Mouse (Mus musculus) T-helper 17 cell (primary cell): Measurements from ENCODE around the gene Pus7l.
"Not testable (repeated sequence)": the region's sequence is repeated elsewhere in the genome, so short reads cannot be mapped to it uniquely, and the experiment has no call there.

Experiments used
- in situ Hi-C, 2 experiments: fragments of 300-600 bp; cut with MboI, MseI; formaldehyde crosslinking; loops; 1 replicate in 1 of 2; 2 replicates in 1 of 2; pipeline ENCODE4 v1.15.1; 2025; ENCODE audit warnings: high pct_unique_total_duplicates in 2 of 2

Pus7l gene

DNA sequence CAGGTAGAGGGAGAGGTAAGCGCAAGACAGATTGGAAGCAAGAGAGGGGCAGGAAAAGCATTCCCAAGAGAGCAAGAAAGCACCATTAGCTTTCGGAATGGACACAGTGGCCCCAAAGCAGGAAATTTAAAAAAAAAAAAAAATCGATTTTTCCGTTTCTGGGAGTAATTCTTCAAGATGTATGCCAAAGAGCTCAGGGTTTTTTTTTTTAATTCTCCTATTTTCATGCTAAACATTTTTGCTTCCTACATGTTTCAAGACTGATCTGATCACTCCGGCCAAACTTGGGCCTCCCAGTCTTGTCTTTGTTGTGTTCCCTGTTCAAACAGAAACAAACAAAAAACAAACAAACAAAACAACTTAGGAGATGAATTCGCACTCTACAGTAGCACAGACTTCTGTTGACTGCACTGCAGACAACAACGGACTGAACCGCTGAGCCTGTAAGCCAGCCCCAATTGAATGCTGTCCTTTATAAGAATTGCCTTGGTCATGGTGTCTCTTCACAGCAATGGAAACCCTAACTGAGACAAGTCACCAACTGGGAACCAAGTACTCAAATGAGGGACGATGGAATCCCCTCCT is 797 bp upstream of the Pus7l start:
- in situ Hi-C loops = loop anchor here in 1 of 2 experiments (10.0 kb wide), 1 partner anchor 1149 kb away; the partner anchor contains the start of genes Pphln1 and Zcrb1

- in situ Hi-C loops = loop anchor here in 1 of 2 experiments (10.0 kb wide), 1 partner anchor 1148 kb away; the partner anchor contains the start of genes Pphln1 and Zcrb1
These were observed 559 bp downstream of the Pus7l start for GRCm38 (mm10) chr15:94542567-94543408.

GRCm38 (mm10) chr15:94539296-94539695 is 4.1 kb downstream of the Pus7l start:
- in situ Hi-C loops = loop anchor here in 1 of 2 experiments (10.0 kb wide), 1 partner anchor 126 kb away; no protein-coding TSS in a partner anchor

DNA sequence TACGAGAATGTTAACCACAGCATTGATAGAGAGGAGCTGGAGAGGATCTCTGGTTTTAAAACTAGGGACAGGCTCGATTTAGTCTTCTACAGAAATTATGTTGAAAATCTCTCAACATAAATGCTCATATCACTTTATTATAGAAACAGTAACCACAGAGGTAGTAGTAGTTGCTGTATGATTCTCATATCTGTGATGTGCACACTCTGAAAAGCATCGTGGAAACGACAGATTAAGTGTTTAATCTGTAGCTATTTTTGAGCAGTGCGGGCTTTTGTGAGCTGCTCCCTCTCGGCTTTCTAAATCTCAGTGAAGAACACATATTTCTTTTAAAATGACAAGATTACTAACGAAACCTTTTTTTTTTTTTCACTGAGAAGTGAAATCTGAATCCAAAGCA is 7.8 kb downstream of the Pus7l start:
- in situ Hi-C loops = loop anchor here in 1 of 2 experiments (10.0 kb wide), 1 partner anchor 129 kb away; no protein-coding TSS in a partner anchor

DNA sequence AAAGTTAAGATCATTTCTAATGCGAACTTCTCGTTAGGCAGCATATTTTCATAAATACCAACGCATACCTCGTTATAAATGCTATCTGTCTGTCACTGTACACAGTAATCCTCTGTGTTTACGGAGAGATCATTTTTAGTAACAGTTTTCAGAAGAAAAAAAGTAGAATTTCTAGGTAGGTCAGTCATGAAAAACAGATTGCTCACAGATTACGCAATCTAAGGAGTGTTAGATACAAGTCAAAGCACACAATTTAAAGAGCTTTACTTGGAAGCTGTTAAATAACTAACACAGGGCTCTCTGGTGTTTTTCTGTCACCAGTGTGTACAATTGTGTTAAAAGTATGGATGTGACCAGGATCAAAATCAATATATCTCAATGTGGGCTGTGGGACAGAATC is 10.4 kb downstream of the Pus7l start:
- in situ Hi-C loops = loop anchor here in 1 of 2 experiments (5.0 to 10.0 kb wide), 2 partner anchors 132 to 456 kb away; no protein-coding TSS in a partner anchor

GRCm38 (mm10) chr15:94532306-94532705 is 11.0 kb downstream of the Pus7l start:
- in situ Hi-C loops = loop anchor here in 1 of 2 experiments (5.0 to 10.0 kb wide), 2 partner anchors 132 to 455 kb away; no protein-coding TSS in a partner anchor

DNA sequence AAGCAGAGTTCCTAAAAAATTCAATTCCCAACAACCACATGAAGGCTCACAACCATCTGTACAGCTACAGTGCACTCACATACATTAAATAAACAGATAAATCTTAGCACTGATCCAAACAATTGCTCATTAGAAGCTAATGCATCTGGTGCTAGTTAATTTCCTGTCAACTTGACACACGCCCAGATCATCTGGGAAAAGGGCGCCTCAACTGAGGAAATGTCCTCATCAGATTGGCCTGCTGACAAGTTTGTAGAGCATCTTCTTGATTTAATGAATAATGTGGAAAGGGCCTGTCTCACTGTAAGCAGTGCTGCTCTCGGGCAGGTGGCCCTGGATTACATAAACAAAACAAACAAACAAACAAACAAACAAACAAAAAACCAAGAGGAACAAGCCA is 12.8 kb downstream of the Pus7l start:
- in situ Hi-C loops = loop anchor here in 1 of 2 experiments (5.0 to 10.0 kb wide), 2 partner anchors 134 to 453 kb away; no protein-coding TSS in a partner anchor

DNA sequence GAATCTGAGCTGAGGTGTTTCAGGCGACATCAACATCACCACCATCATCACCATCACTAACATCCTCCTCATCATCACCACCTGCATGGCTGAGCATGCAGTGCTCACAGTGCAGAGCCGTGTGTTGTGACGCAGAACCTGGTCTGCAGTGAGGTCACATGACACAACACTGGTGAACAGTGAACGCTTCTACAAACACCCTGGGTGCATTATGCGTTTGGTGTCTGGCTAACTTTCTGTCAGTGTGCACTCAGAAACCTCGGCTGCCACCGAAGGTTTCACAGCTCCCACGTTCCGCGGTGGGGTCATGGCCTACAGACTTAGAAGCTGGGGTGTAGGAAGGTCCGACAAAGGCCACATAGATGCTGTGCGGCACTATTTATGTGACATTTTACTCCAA is 18.4 kb downstream of the Pus7l start:
- in situ Hi-C loops = loop anchor here (5.0 to 10.0 kb wide), 2 partner anchors 258 to 260 kb away; no protein-coding TSS in a partner anchor

DNA sequence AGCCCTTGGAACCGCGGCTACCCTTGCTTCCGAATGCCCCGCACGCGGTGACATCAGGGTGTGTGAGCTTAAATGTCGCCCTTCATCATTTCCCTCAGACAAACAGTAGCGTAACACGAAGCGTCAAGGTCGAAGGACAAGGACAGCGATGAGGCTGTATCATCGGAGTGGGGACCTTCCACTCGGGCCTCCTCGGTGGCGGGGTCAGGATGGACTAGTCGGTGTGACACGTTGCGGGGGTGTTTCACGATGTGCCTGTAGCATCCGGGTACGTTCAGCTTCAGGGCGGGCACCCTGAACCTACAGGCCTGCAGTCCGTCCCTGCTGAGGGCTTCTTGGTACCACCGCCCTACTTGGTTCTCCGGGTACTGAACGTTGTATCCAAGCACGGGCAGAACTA is 20.1 kb downstream of the Pus7l start:
- in situ Hi-C loops = loop anchor here in 1 of 2 experiments (10.0 kb wide), 1 partner anchor 258 kb away; no protein-coding TSS in a partner anchor

DNA sequence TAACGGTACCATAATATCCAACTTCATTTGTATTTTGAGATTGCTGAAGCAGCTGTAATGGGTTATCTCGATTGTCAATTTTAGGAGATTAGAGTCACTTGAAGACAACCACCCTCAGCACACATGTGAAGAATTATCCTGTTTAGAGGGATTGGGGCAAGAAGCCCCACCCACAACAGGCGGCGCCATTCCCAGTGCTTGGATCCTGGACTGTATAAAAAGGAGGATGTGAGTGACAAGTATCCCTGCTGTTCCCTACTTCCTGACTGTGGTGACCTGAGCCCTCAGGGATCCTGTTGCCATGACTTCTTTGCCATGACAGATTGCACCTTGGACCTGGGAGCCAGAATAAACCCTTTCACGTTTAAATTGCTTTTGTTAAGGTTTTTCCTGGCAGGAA is 22.4 kb downstream of the Pus7l start:
- in situ Hi-C loops = loop anchor here in 1 of 2 experiments (10.0 kb wide), 1 partner anchor 256 kb away; no protein-coding TSS in a partner anchor

DNA sequence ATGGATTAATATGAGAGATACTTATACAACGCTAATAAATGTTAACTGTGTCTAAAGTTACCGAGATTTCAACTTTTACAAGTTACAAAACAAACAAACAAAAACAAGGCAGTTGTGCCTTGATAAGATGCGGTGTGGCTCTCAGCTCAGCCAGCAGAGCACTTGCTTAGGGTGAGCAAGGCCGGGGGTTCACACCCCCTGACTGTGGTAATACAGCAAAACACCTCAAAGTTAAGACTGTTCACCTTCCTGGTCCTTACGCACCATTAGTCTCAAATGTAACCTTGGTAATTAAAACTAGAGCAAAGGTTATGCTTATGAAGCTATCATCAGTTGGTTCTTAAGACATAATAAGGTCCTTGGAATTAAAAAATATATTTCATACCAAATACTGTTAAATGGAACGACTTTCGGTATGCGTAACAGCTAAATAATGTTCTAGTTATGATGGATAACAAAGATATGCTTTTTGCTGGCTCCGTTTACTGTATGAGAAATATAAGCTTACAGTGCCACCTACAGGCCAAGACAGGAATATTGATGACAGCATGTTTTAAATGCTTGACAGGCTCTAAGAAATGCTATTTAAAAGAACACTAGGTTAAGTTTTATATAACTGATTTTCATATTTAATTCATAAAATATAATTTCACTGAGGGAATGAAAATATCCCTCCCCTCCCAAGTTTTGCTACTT is 23.0 kb downstream of the Pus7l start:
- in situ Hi-C loops = loop anchor here in 1 of 2 experiments (10.0 kb wide), 1 partner anchor 256 kb away; no protein-coding TSS in a partner anchor

DNA sequence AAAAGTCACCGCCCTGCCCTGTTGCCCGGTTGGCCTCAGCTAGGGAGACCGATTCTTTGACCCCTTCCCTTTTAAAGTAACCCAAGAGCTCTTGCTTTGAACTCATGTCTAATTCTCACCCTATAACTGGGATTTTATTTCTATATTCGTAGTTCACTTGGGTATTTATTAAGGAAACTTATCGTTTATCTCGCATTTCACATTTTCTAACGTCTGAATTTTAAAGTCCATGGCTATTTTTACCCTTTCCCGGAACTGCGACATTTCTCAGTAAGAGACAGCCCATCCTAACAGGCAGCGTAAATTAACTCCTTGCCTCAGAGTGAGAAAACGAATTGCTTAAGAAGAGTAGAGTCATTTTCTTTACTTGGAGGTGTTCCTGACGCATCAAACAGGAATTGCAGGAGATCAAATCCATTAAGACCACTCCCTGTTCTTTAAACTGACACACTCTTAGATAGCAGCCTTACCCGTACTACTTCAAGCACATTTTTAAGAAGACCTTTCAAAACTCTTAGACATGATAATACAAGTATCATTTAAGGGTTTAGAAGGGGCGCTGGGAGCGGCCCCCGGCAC is 25.3 kb downstream of the Pus7l start:
- in situ Hi-C loops = no loop called here

DNA sequence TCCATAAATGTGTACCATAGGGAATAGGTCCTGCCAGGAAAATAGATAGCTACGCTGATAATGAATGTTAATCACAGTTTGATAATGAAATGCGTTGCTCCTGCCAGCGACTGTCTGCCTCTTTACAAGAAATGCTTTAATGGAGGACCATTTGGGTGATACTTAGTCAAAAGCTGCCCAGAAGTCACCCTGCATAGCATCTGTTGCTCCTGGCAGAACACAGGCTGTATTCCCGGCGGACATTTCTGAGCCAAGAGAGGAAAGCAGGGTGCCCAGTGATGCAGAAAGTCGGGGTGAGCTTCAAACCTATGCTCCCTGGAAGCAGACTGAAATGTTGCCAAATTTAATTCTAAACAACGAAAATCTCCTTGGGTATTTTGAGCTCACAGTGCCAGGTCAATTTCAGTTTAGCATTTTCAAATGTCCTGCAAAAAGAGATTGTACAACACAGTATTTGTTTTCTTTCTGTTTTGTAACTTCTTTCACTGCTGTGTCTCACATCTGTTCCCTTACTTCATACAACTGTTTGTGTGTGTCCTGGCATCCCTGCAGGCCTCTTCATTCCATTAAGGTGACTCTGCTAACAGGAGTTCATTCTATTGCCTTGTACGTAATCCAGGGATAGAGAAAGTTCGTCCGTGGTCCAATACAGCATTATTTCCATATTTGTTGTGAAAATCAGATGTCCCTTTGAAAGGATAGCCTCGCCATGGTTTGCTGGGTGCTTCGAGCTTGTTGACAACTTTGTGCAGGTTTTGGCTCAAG is 39.7 kb downstream of the Pus7l start:
- in situ Hi-C loops = no loop called here

- in situ Hi-C loops = loop anchor here in 1 of 2 experiments (5.0 kb wide), 1 partner anchor 102 kb away; no protein-coding TSS in a partner anchor
These were observed 44.1 kb downstream of the Pus7l start for GRCm38 (mm10) chr15:94499260-94499659.

DNA sequence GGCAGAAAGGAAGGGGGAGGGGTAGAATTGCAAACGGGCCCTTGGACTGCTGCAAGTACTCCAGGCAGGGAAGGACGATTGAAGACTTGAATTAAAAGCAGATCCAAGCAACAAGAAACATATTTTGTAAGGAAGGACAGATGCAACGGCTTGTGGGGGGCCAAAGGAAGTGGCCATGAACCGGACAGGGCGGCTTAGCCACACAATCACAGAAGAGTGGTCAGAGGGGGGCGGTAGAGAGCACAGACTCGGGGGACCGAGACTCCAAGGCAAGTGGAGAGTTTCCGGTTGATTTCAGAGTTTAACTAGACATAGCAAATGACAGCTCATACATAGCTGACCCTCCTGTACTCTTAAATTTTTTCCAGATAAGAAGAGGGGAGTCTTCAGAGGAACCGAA is 47.4 kb downstream of the Pus7l start:
- in situ Hi-C loops = loop anchor here in 1 of 2 experiments (5.0 kb wide), 1 partner anchor 99 kb away; no protein-coding TSS in a partner anchor

GRCm38 (mm10) chr15:94494445-94494844 is 48.9 kb downstream of the Pus7l start:
- in situ Hi-C loops = no loop called here

GRCm38 (mm10) chr15:94489433-94489832 is 53.9 kb downstream of the Pus7l start:
- in situ Hi-C loops = no loop called here

- in situ Hi-C loops = not testable (repeated sequence)
These were observed 55.3 kb downstream of the Pus7l start for GRCm38 (mm10) chr15:94488028-94488427.

DNA sequence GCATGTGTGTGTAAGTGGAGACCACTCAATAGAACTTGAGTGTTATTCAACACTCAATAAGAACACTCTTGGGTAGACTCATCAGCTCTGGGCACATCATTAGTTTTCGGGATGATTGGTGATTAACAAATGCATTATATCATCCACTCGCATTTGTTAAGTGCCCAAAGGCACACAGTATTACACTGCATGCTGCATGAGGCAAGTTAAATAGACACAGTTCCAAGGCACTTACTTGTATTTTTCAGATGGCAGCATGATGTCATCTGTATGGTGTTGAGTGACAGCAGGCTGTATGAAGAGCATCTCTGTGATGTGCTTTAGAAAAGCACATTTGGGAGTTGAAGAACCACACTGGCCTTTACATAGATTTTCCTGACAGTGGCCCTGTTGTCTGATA is 60.8 kb downstream of the Pus7l start:
- in situ Hi-C loops = loop anchor here in 1 of 2 experiments (5.0 kb wide), 1 partner anchor 750 kb away; no protein-coding TSS in a partner anchor

- in situ Hi-C loops = loop anchor here in 1 of 2 experiments (5.0 kb wide), 1 partner anchor 748 kb away; no protein-coding TSS in a partner anchor
These were observed 62.6 kb downstream of the Pus7l start for GRCm38 (mm10) chr15:94480792-94481191.
